Mouse (Mus musculus) heart, embryonic 10.5 days (tissue): ENCODE measurements at regions not wholly inside any gene's neighbourhood (a gene's known extent, or its start where the extent isn't known, plus 50 kb on each side); places are given as distances from the start of the nearest gene placed in this dataset.

Experiments used
- DNase-seq: peaks from one replicate; pipeline ENCODE4 v3.0.0-alpha.2; 2017; ENCODE audit warnings: low spot score
- H3K27ac ChIP-seq: fragments of 300-500 bp; sonication (generic); 2 replicates; pipeline ENCODE4 v1.5.1; 2016; ENCODE audit warnings: mild to moderate bottlenecking
- H3K27me3 ChIP-seq: fragments of 300-500 bp; sonication (generic); 2 replicates; pipeline ENCODE4 v1.6.1; 2016; ENCODE audit warnings: mild to moderate bottlenecking; ENCODE audit not compliant: poor library complexity, insufficient read depth, severe bottlenecking
- H3K36me3 ChIP-seq: fragments of 300-500 bp; sonication (generic); 2 replicates; pipeline ENCODE4 v1.6.1; 2016; ENCODE audit warnings: mild to moderate bottlenecking, moderate library complexity
- H3K4me1 ChIP-seq: fragments of 300-500 bp; sonication (generic); 2 replicates; pipeline ENCODE4 v1.6.1; 2016; ENCODE audit warnings: mild to moderate bottlenecking
- H3K4me3 ChIP-seq: fragments of 300-500 bp; sonication (generic); 2 replicates; pipeline ENCODE4 v1.5.1; 2016; ENCODE audit warnings: mild to moderate bottlenecking, moderate library complexity
- H3K9me3 ChIP-seq: fragments of 300-500 bp; sonication (generic); 2 replicates; pipeline ENCODE4 v1.6.1; 2016; ENCODE audit warnings: mild to moderate bottlenecking, moderate library complexity
- WGBS: fragments of 180-500 bp; shearing (Covaris S2); methylation state at CpG from one replicate; pipeline ENCODE4 v1.1.7; 2016; 5-methylcytosine and 5-hydroxymethylcytosine counted together

DNA sequence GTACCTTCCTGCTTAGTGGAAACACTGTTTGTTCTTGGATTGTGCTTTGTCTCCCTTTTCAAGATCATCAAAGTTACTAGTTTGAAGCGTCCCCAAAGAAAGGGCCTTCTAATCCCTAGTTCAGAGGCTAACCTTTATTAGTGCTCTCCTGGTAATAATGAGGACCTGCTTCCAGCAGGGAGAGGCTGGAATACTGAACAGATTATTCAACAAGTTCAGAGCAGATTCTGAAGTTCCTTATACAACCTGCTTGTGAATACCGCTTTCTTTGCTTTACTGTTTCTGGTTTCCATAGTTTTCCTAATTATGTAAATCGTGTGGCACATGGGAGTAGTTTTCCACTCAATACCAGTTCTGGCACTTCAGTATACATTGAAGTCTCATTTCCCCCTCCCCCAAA lies 75.2 kb upstream of the Dnajc24 start:
- no peaks in the 10 kb centered on the region for H3K9me3 ChIP-seq
- no peaks in the 10 kb centered on the region for H3K4me1 ChIP-seq
- H3K27me3 ChIP-seq = no peaks in the 10 kb centered on the region
- no peaks in the 10 kb centered on the region for H3K36me3 ChIP-seq
- no peak overlapping the region for H3K4me3 ChIP-seq
- H3K27ac ChIP-seq = no peak overlapping the region
- no peak for DNase-seq
- WGBS = 66% methylated on average over 3 of the region's 3 CpGs

DNA sequence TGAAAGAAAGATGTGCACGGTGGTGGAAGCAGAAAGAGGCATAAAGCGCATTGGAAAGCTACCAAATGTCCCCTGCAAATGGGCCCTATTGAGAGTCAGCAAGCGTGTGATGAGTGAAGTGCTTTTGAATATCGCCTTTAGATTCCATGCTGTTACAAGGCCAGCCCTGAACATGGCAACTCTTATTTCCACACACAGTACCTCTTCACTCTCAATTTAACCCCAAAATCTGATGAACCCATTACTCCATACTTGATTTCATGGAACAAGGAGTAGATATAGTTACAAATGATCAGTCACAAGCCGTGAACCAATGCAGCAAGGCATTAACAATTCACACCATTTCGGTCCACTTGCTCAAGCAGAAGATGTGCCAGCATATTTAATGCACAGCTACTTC lies 71.1 kb upstream of the Dnajc24 start:
- no peak for DNase-seq
- Histone ChIP-seq H3K27ac (no peak overlapping the region), H3K4me1 (no peaks in the 10 kb centered on the region), H3K9me3 (no peaks in the 10 kb centered on the region), H3K4me3 (no peak overlapping the region), H3K36me3 (no peaks in the 10 kb centered on the region), H3K27me3 (no peaks in the 10 kb centered on the region)
- 90% methylated on average over 6 of the region's 6 CpGs for WGBS

- H3K27ac ChIP-seq = no peak overlapping the region
- no peak overlapping the region for H3K4me3 ChIP-seq
- peaks cover 3% of the 10 kb centered on the region; the same call in 1 of the 2 replicates for H3K27me3 ChIP-seq
These were observed 61.0 kb upstream of the Dnajc24 start for GRCm38 (mm10) chr2:106064316-106064715.

More at GRCm38 (mm10) chr2:106064316-106064715, 61.0 kb upstream of the Dnajc24 start:
- no peaks in the 10 kb centered on the region for H3K36me3 ChIP-seq
- WGBS = 76% methylated on average over 2 of the region's 2 CpGs
- no peaks in the 10 kb centered on the region for H3K9me3 ChIP-seq
- H3K4me1 ChIP-seq = no peaks in the 10 kb centered on the region
- DNase-seq = no peak
